Mouse (Mus musculus): Measurements from ENCODE around the gene Cecr2. TPM values are rescaled to one million over a fixed set of nuclear protein-coding genes. Genes with fewer than 3 reads are reported as not detected.

The Cecr2 gene
- 10 to 100 TPM in 1 of 2 experiments, 1 to 10 TPM in 1; 9.8 to 12.5 TPM for total RNA-seq (2021)
- long read RNA-seq, experiment 1, partial matches to known transcripts: 0 of 1 reads
- long read RNA-seq, experiment 1, other reads (novel, unspliced or antisense): 0 of 1 reads
- long read RNA-seq, experiment 2, partial matches to known transcripts: 1 of 2 reads
- long read RNA-seq, experiment 2, other reads (novel, unspliced or antisense): 1 of 2 reads

- DNase-seq: peak; percentile 65 to 85
Measured at GRCm38 (mm10) chr6:120665816-120666760, at the start of gene Cecr2. TSS of gene Cecr2 (plus strand) at chr6:120666369.

GRCm38 (mm10) chr6:120617586-120617985 is 48.6 kb upstream of the Cecr2 start:
- no peak for DNase-seq

GRCm38 (mm10) chr6:120618518-120619402 is 47.4 kb upstream of the Cecr2 start:
- DNase-seq: no peak

GRCm38 (mm10) chr6:120620193-120620592 is 46.0 kb upstream of the Cecr2 start:
- DNase-seq: no peak

- DNase-seq: peak; percentile 48
Measured at GRCm38 (mm10) chr6:120625081-120625480, 41.1 kb upstream of the Cecr2 start.

GRCm38 (mm10) chr6:120627096-120627495 is 39.1 kb upstream of the Cecr2 start:
- DNase-seq: no peak

- DNase-seq: peak; percentile 45 to 59
Measured at GRCm38 (mm10) chr6:120628963-120629362, 37.2 kb upstream of the Cecr2 start.

- no peak for DNase-seq
Measured at GRCm38 (mm10) chr6:120635391-120636028, 30.7 kb upstream of the Cecr2 start.

- DNase-seq: no peak
Measured at GRCm38 (mm10) chr6:120639547-120639946, 26.6 kb upstream of the Cecr2 start.

GRCm38 (mm10) chr6:120641866-120642378 is 24.2 kb upstream of the Cecr2 start:
- no peak for DNase-seq

GRCm38 (mm10) chr6:120643776-120644175 is 22.4 kb upstream of the Cecr2 start:
- no peak for DNase-seq

GRCm38 (mm10) chr6:120644346-120645299 is 21.5 kb upstream of the Cecr2 start:
- DNase-seq: peak; percentile 57 to 76

- DNase-seq: peak in 1 of 2 experiments; percentile 27
Measured at GRCm38 (mm10) chr6:120647246-120648028, 18.7 kb upstream of the Cecr2 start.

- DNase-seq: peak; percentile 26 to 52
Measured at GRCm38 (mm10) chr6:120648205-120648604, 18.0 kb upstream of the Cecr2 start.

- no peak for DNase-seq
Measured at GRCm38 (mm10) chr6:120652666-120653065, 13.5 kb upstream of the Cecr2 start.

GRCm38 (mm10) chr6:120655702-120656101 is 10.5 kb upstream of the Cecr2 start:
- no peak for DNase-seq

- no peak for DNase-seq
Measured at GRCm38 (mm10) chr6:120658848-120659247, 7.3 kb upstream of the Cecr2 start.

GRCm38 (mm10) chr6:120665415-120665815 is 754 bp upstream of the Cecr2 start:
- peak; percentile 86 to 88 for DNase-seq

- DNase-seq: peak; percentile 51 to 77
Measured at GRCm38 (mm10) chr6:120666761-120667421, 722 bp downstream of the Cecr2 start.

Data from heart, adult 18-20 months (tissue).